Mouse (Mus musculus): ENCODE data around the gene Cobl. TPM values are rescaled to one million over a fixed set of nuclear protein-coding genes. Genes with fewer than 3 reads are reported as not detected.

Gene Cobl
- polyA plus RNA-seq, 1 experiment, result 0.01 TPM

- TF ChIP-seq GATA1 (IDR thresholded peaks at IDR 0.05; ENCODE audit: low read length) (no peak), TAL1 (IDR thresholded peaks at IDR 0.05; ENCODE audit: low read length) (no peak)
Measured at GRCm38 (mm10) chr11:12411950-12412349, 52.8 kb downstream of the Cobl start.

GRCm38 (mm10) chr11:12411075-12411807, 53.5 kb downstream of the Cobl start:
- no peaks in the 10 kb centered on the region for H3K9me3 ChIP-seq (ENCODE audit: control insufficient read depth, low read length)
- no peaks in the 10 kb centered on the region for H3K36me3 ChIP-seq (ENCODE audit: control insufficient read depth)
- no peaks in the 10 kb centered on the region for H3K27me3 ChIP-seq (ENCODE audit: control insufficient read depth)
- TF ChIP-seq GATA1 (IDR thresholded peaks at IDR 0.05; ENCODE audit: low read length) (no peak), TAL1 (IDR thresholded peaks at IDR 0.05; ENCODE audit: low read length) (no peak)
- H3K4me3 ChIP-seq (replicated peaks), result no peak overlapping the region
- no peaks in the 10 kb centered on the region for H3K4me1 ChIP-seq (ENCODE audit: control insufficient read depth)

More at GRCm38 (mm10) chr11:12411950-12412349, 52.8 kb downstream of the Cobl start:
- Histone ChIP-seq H3K27me3 (ENCODE audit: control insufficient read depth) (no peaks in the 10 kb centered on the region), H3K4me3 (replicated peaks) (no peak overlapping the region), H3K9me3 (ENCODE audit: control insufficient read depth, low read length) (no peaks in the 10 kb centered on the region), H3K36me3 (ENCODE audit: control insufficient read depth) (no peaks in the 10 kb centered on the region), H3K4me1 (ENCODE audit: control insufficient read depth) (no peaks in the 10 kb centered on the region)

GRCm38 (mm10) chr11:12409463-12409862, 55.3 kb downstream of the Cobl start:
- Histone ChIP-seq H3K4me1 (ENCODE audit: control insufficient read depth) (no peaks in the 10 kb centered on the region), H3K4me3 (replicated peaks) (no peak overlapping the region), H3K36me3 (ENCODE audit: control insufficient read depth) (no peaks in the 10 kb centered on the region), H3K27me3 (ENCODE audit: control insufficient read depth) (no peaks in the 10 kb centered on the region), H3K9me3 (ENCODE audit: control insufficient read depth, low read length) (no peaks in the 10 kb centered on the region)
- TF ChIP-seq TAL1 (IDR thresholded peaks at IDR 0.05; ENCODE audit: low read length) (no peak), GATA1 (IDR thresholded peaks at IDR 0.05; ENCODE audit: low read length) (no peak)

GRCm38 (mm10) chr11:12407834-12408233, 56.9 kb downstream of the Cobl start:
- H3K27me3 ChIP-seq (ENCODE audit: control insufficient read depth), result no peaks in the 10 kb centered on the region
- H3K9me3 ChIP-seq (ENCODE audit: control insufficient read depth, low read length), result no peaks in the 10 kb centered on the region
- TF ChIP-seq GATA1 (IDR thresholded peaks at IDR 0.05; ENCODE audit: low read length), result no peak
- no peak for TF ChIP-seq TAL1 (IDR thresholded peaks at IDR 0.05; ENCODE audit: low read length)
- no peak overlapping the region for H3K4me3 ChIP-seq (replicated peaks)
- H3K4me1 ChIP-seq (ENCODE audit: control insufficient read depth), result no peaks in the 10 kb centered on the region
- no peaks in the 10 kb centered on the region for H3K36me3 ChIP-seq (ENCODE audit: control insufficient read depth)

- TF ChIP-seq TAL1 (IDR thresholded peaks at IDR 0.05; ENCODE audit: low read length) (no peak), GATA1 (IDR thresholded peaks at IDR 0.05; ENCODE audit: low read length) (no peak)
- Histone ChIP-seq H3K27me3 (ENCODE audit: control insufficient read depth) (no peaks in the 10 kb centered on the region), H3K36me3 (ENCODE audit: control insufficient read depth) (no peaks in the 10 kb centered on the region), H3K9me3 (ENCODE audit: control insufficient read depth, low read length) (no peaks in the 10 kb centered on the region), H3K4me1 (ENCODE audit: control insufficient read depth) (no peaks in the 10 kb centered on the region), H3K4me3 (replicated peaks) (no peak overlapping the region)
Measured at GRCm38 (mm10) chr11:12399903-12400302, 64.9 kb downstream of the Cobl start.

GRCm38 (mm10) chr11:12396196-12396595, 68.6 kb downstream of the Cobl start:
- no peaks in the 10 kb centered on the region for H3K9me3 ChIP-seq (ENCODE audit: control insufficient read depth, low read length)
- no peaks in the 10 kb centered on the region for H3K36me3 ChIP-seq (ENCODE audit: control insufficient read depth)
- no peaks in the 10 kb centered on the region for H3K27me3 ChIP-seq (ENCODE audit: control insufficient read depth)
- TF ChIP-seq GATA1 (IDR thresholded peaks at IDR 0.05; ENCODE audit: low read length) (no peak), TAL1 (IDR thresholded peaks at IDR 0.05; ENCODE audit: low read length) (no peak)
- H3K4me1 ChIP-seq (ENCODE audit: control insufficient read depth), result no peaks in the 10 kb centered on the region
- no peak overlapping the region for H3K4me3 ChIP-seq (replicated peaks)

- no peaks in the 10 kb centered on the region for H3K9me3 ChIP-seq (ENCODE audit: control insufficient read depth, low read length)
- no peak overlapping the region for H3K4me3 ChIP-seq (replicated peaks)
- TF ChIP-seq GATA1 (IDR thresholded peaks at IDR 0.05; ENCODE audit: low read length) (no peak), TAL1 (IDR thresholded peaks at IDR 0.05; ENCODE audit: low read length) (no peak)
- H3K36me3 ChIP-seq (ENCODE audit: control insufficient read depth), result no peaks in the 10 kb centered on the region
- no peaks in the 10 kb centered on the region for H3K4me1 ChIP-seq (ENCODE audit: control insufficient read depth)
- no peaks in the 10 kb centered on the region for H3K27me3 ChIP-seq (ENCODE audit: control insufficient read depth)
Measured at GRCm38 (mm10) chr11:12394701-12395100, 70.1 kb downstream of the Cobl start.

- no peaks in the 10 kb centered on the region for H3K36me3 ChIP-seq (ENCODE audit: control insufficient read depth)
- H3K4me3 ChIP-seq (replicated peaks), result no peak overlapping the region
- no peaks in the 10 kb centered on the region for H3K9me3 ChIP-seq (ENCODE audit: control insufficient read depth, low read length)
- TF ChIP-seq TAL1 (IDR thresholded peaks at IDR 0.05; ENCODE audit: low read length), result no peak
- no peak for TF ChIP-seq GATA1 (IDR thresholded peaks at IDR 0.05; ENCODE audit: low read length)
- H3K27me3 ChIP-seq (ENCODE audit: control insufficient read depth), result no peaks in the 10 kb centered on the region
- H3K4me1 ChIP-seq (ENCODE audit: control insufficient read depth), result no peaks in the 10 kb centered on the region
Measured at GRCm38 (mm10) chr11:12394151-12394550, 70.6 kb downstream of the Cobl start.

GRCm38 (mm10) chr11:12384826-12385225, 79.9 kb downstream of the Cobl start:
- H3K4me1 ChIP-seq (ENCODE audit: control insufficient read depth), result no peaks in the 10 kb centered on the region
- H3K27me3 ChIP-seq (ENCODE audit: control insufficient read depth), result no peaks in the 10 kb centered on the region
- H3K9me3 ChIP-seq (ENCODE audit: control insufficient read depth, low read length), result no peaks in the 10 kb centered on the region
- TF ChIP-seq TAL1 (IDR thresholded peaks at IDR 0.05; ENCODE audit: low read length) (no peak), GATA1 (IDR thresholded peaks at IDR 0.05; ENCODE audit: low read length) (no peak)
- no peak overlapping the region for H3K4me3 ChIP-seq (replicated peaks)
- no peaks in the 10 kb centered on the region for H3K36me3 ChIP-seq (ENCODE audit: control insufficient read depth)

- Histone ChIP-seq H3K4me3 (replicated peaks) (no peak overlapping the region), H3K36me3 (ENCODE audit: control insufficient read depth) (no peaks in the 10 kb centered on the region), H3K27me3 (ENCODE audit: control insufficient read depth) (no peaks in the 10 kb centered on the region), H3K4me1 (ENCODE audit: control insufficient read depth) (no peaks in the 10 kb centered on the region), H3K9me3 (ENCODE audit: control insufficient read depth, low read length) (no peaks in the 10 kb centered on the region)
- no peak for TF ChIP-seq TAL1 (IDR thresholded peaks at IDR 0.05; ENCODE audit: low read length)
- TF ChIP-seq GATA1 (IDR thresholded peaks at IDR 0.05; ENCODE audit: low read length), result no peak
Measured at GRCm38 (mm10) chr11:12382991-12383390, 81.8 kb downstream of the Cobl start.
